Mouse (Mus musculus): Measurements from ENCODE around the gene Frem2.

Gene Frem2

DNA sequence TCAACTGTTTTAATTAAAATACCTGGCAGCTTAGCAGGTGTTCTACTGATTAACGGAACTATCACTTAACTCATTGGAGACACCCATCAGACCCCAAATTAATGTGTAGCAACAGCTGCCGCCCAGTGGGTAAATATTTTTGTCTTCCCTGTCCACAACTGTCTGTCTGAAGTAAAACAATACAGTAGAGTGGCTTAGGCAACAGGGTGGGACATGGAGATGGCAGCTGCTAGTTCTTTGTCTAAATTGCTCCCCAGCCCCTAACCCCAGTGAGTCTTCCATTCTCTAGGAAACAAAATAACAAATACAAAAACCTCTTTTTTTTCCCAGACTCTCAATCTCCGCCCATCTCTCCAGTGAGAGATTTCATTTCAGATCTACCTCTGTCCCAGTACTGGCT, 36.2 kb downstream of the Frem2 start:
- in situ Hi-C loops (cut with MboI, MseI), result no loop called here

DNA sequence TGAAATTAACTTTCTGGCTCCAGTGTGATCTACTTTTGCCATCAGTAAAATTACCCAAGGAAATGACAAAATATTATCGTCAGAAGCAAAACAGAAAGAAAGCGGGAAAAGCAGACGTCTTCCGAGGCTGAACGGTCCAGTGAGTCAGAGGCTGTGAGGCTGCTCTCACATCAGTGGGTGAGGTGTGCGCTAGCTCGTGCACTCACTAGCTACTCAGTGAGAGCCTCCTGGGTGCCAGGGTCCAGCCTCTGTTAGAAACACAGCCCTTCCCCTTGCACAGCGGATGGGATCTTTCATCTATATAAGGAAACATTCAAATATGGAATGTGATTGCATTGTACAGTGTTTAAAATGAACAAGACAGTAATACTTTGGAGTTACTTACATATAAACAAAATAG, 36.8 kb downstream of the Frem2 start:
- in situ Hi-C loops (cut with MboI, MseI), result no loop called here

DNA sequence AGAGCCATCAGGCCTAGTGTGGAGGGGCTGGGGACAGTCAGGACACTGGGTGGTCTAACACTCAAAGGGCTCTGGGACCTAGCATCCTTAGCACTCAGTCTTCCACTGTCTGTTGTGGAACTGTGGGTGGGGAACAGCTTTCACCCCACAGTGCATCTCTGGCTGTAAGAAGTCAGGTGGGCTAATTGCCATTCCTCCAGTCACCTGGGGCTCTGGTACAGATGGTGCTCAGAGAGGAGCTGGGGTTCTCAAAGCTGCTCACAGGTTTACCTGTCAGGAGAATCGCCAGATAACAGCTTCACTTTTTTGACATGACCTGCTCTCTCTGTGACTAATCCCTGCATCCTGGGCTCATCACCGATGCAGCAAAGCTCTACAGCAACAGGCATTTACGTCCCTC, 46.0 kb downstream of the Frem2 start:
- in situ Hi-C loops (cut with MboI, MseI), result no loop called here

DNA sequence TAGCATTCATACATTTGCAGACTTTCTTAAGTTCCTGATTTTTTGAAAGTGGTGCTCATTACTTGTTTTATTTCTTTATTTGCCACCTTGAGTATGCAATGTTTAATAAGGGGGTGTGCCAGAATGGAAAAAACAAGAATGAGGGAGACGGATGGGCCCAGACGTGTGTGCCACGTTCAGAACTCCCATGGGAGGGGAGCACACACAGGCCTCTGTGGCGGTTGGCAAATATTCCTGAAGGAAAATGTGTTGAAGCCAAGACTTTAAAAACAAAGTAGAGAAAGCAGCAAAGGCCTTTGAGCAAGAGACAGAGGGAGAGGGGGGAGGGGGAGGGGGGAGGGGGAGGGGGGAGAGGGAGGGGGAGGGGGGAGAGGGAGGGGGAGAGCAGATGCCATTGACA, 47.3 kb downstream of the Frem2 start:
- in situ Hi-C loops (cut with MboI, MseI), result no loop called here

DNA sequence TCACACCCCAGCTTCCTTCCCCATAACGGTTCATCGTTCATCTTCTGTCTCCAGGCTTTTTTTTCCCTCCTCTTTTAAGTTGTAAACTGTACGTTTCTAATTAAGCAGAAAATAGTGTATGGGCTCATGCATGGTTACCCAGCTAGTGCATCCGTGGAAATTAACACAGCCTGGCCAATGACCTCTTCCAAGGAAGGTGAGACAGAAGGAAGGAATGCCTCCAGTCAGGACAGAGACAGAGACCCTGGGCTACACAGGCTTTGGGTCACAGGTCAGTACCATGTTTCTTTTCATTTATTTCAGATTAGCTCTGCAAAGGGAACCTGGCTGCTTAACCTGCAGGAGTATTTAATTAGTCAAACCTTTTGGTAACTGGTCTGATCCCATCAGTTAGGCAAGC, 57.0 kb downstream of the Frem2 start:
- in situ Hi-C loops (cut with MboI, MseI), result loop anchor here (5.0 kb wide), 1 partner anchor 72 kb away; no protein-coding TSS in a partner anchor

DNA sequence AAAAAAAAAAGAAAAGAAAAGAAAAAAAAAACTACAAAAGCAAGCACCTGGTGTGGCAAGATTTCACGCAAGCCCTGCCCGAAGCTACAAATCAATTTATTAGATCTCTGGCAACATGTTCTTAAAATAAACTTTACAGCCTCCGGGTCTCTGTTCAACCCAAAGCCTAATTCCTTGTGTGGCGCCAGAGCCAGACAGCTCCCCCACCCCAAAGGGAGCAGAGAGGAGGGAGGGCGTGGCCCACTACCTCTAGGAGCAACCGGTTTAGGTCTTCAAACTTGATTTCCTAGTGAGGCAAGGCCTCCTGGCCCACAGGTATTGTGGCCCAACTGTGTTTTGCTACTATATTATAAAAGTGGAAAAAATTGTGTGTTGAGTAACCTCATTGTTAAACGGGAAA, 57.8 kb downstream of the Frem2 start:
- in situ Hi-C loops (cut with MboI, MseI), result no loop called here

DNA sequence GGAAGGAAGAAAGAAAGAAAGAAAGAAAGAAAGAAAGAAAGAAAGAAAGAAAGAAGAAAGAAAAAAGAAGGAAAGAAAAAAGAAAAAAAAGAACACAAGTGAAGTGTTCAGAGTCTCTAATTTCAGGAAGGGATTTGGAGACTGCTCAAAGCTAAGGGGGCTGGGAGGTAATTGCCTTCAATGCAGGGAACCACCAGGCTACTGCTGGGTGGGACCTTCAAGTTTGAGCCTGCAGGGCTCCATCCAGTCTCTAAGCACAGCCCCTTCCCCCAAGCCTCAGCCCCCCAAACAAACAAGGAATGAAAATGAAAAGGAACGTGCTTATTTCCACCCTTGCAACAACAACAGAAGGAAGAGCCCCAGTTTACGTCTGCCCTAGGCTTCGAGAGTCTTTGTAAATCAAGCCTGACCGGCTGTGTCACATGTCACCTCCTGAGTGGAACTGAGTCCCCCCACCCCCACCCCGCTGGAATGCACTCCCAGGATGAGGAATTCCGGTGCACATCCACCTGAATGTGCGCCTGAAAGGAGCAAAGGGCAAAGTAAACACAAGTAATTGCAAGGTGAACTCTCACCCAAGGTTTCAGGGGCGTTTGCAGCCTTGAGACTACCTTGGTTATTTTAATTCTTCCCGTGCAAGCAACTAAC, 58.9 kb downstream of the Frem2 start:
- in situ Hi-C loops (cut with MboI, MseI), result no loop called here

DNA sequence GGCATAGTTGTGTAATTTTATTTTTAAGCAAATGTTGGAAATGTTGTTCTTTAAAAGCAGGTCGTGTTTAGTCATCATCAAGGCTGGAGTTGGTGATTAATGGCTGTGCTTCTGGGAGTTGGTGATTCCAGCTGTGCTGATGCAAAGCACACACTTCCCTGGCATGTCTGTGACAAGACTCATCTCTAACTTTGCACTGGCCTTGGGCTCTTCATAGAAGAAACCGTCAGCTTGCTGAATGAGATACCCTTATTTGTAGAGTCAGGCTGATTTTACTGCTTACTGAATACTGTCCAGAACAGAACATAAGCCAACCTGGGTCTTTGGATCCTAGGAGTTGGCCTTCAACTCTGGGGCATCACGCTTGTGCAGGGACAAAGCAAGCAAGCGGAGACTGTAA, 62.7 kb downstream of the Frem2 start:
- in situ Hi-C loops (cut with MboI, MseI), result no loop called here

DNA sequence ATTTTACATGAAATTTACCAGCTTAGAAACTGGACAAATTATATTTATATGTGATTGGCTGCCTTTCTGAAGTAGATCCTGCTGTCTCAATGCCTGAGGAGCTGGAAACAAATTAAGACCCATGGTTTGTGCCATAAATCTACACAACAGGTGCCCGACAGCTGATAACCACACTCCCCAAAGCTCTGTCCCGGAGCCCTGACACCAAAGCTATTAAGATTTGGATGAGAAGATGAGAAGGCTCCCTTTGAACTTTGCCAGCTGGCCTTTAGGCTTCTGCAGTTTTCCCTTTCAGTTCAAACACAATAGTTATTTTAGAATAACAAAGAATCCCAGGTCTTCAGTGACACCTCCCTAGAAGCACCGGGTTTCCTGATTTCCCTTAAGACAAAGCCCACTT, 63.4 kb downstream of the Frem2 start:
- in situ Hi-C loops (cut with MboI, MseI), result no loop called here

DNA sequence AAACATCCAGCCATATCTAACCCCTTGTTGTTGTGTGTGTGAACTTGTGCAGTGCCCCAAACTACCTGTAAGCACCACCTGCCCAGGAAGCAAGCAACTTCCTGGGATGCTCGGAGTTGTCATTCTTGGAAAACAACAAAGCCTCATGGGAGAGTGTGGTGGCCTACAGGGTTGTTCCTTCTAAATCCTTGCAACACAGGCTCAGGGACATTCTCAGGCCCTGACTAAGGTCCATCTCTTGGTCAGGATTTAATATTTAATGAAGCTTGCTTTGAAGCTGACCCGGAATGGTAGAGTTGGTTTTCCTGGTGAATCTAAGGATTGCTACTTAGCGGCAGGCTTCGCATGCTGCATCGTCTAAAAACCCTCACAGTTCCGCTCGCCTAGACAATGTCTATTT, 65.1 kb downstream of the Frem2 start:
- in situ Hi-C loops (cut with MboI, MseI), result no loop called here

DNA sequence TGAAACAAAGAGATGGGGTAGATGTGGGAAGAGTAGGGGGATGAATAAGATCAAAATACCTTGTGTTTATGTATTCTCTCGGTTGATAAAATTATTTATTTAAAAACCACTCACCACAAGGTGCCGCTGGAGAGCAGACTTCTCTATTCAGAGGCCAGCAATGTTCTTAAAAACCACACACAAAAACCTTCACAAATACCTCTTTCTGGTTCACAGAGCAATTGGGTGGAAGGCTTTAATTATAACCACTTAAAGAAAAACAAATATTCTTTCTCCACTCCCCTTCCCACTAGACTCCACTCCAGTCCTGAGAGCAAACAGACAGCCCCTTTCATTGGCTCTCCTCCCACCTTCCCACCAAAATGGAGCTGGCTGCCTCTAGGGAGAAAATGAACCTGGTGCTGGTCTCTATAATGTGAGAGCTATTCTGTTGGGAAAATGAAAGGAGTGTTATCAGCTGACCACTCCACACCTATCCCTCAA, 67.0 kb downstream of the Frem2 start:
- in situ Hi-C loops (cut with MboI, MseI), result no loop called here

DNA sequence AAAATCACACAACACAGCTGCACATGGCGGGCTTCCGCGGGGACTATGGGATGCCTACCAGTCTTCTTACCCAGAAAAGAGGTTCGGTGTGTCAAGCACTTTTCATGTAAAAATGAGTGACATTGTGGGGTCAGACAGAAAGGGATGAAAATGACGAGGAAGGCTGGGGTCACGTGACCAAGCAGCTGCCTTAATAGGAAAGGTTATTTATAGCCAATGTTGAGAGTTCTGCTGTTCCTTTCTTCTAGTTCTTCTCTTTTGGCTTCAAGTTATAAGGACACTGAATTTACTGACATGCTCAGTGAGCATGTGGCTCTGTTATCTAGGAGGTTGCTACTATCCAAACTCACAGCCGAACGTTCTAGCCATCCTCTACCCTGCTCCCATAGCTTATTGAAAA, 73.9 kb downstream of the Frem2 start:
- in situ Hi-C loops (cut with MboI, MseI), result no loop called here

DNA sequence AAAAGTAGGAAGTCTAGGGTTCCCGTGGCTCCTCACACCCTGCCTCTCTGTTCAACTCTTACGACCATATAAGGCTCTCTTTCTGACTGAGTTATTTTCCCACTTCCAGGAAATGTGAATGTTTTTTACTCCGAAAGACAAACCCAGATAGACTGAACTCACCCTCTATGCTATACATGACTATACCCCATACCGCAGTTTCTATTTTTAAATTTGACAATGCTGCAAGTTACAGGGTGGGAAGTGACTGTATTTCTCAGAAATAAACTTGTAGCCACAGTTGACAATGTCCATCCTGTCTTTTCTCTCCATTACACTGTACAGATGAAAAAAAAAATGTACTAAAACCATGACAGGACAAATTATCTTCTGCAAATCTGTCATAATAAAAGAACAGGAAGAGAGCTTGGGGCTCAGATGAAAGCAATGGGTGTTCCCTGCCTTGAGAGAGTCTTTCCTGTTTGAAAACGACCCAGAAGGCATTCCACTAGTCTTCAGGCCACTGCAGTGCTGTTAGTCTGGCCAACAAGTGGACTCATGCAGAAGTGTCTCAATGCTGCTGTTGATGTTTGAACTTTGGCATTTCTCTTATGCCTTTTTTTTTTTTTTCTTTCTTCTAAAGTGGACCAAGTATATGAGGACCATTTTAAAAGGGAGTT, 76.4 kb downstream of the Frem2 start:
- in situ Hi-C loops (cut with MboI, MseI), result no loop called here

DNA sequence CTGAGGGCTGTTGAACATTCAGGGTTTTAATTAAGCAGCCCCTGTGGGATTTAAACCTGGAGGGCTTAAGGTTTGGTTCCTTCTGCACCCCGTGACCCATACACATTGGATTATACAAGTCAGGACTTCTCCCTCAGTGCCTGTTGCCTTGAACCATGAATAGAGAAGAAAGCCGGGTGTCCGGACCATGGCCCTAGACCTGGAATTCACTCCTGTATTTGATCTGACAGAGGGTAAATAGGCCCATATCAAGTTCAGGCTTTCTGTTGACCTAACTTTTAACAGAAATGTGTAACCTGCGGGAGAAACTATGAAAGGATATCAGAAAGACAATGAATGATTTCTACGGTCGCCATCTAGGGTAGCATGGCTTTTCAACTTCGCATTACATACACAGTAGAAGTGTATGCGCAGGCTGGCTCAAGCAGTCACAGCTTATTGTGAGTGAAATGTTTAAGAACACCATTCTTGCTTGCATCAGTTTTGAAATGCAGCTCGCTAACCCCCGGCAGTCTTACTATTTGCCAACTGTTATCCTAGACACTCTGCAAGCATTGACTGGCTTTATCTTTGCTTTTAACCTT, 77.9 kb downstream of the Frem2 start:
- in situ Hi-C loops (cut with MboI, MseI), result no loop called here

DNA sequence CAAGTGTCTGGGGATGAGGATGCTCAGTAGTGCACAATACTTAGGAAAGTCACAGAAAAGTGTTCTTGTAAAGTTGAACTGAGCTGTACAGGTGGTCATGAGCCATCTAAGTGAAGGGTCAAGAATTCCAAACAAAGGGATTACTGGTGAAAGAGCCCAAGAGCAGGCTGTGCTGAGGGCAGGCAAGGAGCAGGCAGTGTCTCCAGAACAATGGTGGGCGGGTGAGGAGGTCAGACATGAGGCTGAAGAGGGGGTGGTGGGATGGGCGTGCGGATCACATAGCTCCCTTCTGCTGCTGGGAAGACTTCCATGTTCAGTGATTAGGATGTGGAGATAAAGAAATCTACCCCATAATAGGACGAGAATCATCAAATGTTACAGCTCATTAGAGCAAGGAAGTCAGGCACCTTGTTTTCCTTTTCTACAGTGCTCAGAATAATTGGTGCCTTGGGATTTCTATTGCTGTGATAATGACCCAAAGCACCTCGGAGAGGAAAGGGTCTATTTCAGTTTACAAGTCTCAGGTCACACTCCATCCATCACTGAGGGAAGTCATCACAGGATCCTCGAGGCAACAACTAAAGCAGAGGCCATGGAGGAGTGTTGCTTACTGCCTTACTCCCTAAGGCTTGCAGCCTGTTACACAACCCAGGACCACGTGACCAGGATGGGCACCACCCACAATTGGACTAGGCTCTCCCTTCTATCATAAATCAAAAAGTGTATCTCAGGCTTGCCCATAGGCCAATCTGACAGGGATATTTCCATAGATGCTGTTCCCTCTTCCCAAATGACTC, 80.6 kb downstream of the Frem2 start:
- in situ Hi-C loops (cut with MboI, MseI), result no loop called here

DNA sequence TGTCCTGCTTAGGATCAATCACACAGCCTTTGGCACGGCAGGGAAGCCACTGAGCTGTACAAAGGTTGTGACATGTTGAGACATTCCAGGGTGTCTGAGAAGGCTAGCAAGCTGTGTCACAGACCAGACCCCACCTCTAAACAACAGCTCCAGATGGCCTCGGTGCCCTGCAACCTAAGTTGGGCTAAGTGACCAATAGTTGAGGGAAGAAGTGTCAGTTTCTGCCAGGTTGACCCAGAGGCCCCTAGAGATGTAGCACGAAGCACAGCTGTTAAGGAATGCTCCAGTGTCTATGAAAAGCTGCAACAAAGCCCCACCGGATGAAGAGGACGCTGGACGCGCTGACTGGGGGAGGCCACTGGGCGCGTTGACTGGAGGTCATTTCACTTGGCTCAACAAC, 83.0 kb downstream of the Frem2 start:
- in situ Hi-C loops (cut with MboI, MseI), result no loop called here

DNA sequence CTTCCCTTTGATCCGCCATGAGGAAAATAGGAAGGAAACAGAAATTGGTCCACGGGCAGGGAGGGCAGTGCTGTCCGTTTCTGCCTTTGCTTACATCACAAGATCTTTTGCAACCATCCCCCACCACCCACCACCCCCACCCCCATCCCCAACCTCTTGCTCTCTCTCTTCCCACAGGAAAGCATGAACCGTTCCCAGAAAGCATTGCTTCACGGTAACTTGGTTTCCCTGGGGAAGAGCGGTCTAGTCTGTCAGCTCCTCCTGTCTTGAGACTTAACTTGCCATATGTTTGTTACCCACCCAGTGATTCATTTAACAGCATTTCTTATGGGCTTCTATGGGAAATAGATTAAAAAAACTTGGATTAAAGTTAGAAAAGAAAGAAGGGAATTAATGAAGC, 85.5 kb downstream of the Frem2 start:
- in situ Hi-C loops (cut with MboI, MseI), result no loop called here

DNA sequence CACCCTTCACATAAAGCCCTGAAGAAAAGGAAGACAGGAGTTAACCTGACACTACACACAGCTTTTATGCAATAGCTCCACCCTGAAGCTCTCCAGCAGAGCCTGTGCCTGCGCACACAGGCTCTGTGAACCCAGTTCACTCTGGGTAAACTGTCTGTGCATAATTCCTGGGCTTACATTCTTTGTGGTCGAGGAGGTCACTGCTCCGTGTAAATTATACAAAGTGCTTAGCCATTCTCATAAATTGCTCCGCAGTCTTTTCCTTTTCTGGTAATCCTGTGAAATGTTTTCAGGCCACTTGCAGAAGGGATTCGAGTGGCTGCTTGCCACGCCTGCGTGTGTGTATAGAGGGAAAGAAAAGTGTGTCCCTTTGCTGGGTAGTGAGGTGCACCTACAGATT, 92.6 kb downstream of the Frem2 start:
- in situ Hi-C loops (cut with MboI, MseI), result no loop called here

DNA sequence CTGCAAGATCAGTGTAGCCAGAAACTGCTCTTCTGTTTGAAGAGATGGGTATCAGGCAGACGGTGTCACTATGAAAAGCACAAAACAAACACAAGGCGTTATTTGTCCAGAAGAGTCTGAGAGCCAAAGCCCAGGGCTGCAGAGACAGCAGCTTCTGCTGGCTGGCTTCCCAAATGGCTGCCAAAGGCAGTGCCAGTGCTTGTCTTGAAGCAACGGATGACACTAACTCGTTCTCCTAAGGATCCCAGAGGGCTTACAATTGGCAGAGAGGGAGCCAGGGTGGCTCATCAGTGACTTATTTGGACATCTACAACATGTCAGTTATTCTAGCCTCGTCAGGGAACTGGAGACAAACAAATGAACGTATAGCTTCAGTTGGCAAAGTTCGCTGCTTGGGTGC, 93.4 kb downstream of the Frem2 start:
- in situ Hi-C loops (cut with MboI, MseI), result no loop called here

DNA sequence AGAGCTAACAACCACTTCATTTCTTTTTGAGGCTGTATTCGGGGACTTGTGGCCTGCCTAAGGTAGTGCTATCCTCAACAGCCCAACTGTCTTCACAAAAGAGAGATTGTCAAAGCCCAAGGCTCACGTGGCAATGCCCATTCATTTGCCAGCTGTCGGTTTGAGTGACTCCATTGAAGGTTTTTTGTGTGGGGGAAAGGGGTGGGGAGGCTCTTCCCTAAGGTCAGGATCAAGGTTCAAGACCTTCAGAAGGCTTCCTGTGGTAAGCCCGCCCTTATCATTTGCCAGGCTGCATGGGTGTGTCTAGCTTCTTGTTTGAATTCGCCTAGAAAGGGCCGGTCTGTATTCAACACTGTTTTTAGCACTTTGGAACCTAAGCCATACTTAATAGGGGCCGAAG, 95.3 kb downstream of the Frem2 start:
- in situ Hi-C loops (cut with MboI, MseI), result no loop called here

DNA sequence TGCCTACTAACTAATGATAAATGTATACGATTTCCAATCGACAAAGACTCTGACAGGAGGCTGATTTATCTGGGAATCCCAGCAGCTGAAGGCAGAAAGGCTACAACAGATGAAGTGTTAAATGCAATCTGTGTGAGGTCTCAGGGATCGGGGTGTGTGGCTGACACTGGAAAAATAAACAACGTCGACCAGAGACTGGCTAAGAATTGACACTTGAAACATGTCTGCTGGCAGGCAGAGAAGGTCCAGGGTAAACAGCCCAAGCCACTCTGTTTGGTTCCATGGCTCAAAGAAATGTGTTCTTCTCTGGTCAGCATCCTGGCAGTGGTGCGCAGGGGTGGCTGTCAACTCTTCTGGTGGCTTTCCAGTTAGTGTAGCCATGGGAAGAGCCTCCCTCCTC, 98.1 kb downstream of the Frem2 start:
- in situ Hi-C loops (cut with MboI, MseI), result no loop called here

DNA sequence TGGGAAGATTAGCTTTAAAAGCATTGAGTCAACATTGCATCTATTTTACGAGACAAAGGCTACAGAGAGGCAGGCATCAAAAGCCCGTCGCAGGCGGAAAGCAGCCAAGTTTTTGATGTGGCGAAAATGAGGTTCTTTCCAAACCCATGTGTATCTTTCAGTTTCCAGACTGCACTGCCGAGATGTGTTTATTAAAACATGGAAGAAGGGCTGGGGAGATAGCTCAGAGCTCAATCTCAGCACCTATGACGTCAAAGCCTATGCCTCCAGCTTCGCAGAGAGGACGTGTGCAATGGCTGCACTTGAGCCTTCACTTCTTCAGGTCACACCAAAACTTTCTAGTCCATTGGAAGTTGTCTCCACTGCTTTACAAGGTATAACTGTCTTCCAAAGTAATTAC, 98.9 kb downstream of the Frem2 start:
- in situ Hi-C loops (cut with MboI, MseI), result no loop called here

All from T-helper 1 cell (primary cell).